Mouse (Mus musculus) cerebral cortex, adult 2 months (tissue): ENCODE measurements around the gene Ctdsp2.

Source experiments
- WGBS: fragments of 180-500 bp; shearing (Covaris S2); methylation state at CpG from one replicate; pipeline ENCODE4 v1.1.7; 2018; 5-methylcytosine and 5-hydroxymethylcytosine counted together

Gene Ctdsp2

GRCm38 (mm10) chr10:126978277-126978994 lies at the start of gene Ctdsp2:
Ctdsp2 (plus strand) TSS chr10:126978717.
- WGBS = under 1% methylated on average over 55 of the region's 56 CpGs

DNA sequence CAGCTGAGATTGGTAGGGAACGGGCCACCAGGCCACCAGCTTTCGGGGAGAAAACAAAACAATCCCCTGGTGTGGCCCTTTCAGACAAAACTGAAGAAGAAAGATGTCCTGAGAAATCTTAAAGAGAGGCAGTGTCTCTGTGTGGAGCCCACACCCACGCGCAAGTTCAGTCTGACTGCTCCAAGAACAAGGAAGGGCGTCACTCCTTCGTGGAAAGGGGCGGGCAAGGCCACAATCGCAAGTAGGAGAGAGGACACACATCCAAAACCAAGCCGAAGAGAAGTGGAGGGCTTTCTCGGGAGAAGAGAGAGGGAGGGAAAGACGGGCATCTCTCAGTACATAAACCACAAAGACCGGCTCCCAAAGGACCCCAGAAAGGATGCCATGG lies 49.7 kb upstream of the Ctdsp2 start:
- WGBS = 6% methylated on average over 12 of the region's 12 CpGs

DNA sequence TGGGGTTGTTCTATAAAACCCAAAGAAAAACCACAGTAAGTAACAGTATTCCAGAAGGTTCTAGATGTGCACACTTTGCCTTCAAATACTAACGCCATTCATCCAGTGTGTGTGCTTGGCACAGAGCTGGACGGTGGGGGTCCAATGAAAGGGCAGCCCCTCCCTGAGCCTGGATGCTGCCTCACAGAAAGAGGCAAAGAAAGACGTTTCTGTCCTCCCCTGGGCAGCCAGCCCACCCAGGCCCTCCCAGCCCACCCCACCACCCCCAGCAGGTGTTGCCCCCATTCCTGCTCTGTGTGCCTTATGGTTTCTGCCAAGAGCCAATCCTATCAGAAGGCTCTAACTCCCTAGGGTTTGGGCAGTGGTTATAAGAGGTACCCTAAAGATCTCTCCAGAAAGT lies 49.0 kb upstream of the Ctdsp2 start:
- WGBS = 34% methylated on average over 3 of the region's 3 CpGs

GRCm38 (mm10) chr10:126930270-126931121 lies 48.0 kb upstream of the Ctdsp2 start:
- WGBS = 33% methylated on average over 15 of the region's 15 CpGs

DNA sequence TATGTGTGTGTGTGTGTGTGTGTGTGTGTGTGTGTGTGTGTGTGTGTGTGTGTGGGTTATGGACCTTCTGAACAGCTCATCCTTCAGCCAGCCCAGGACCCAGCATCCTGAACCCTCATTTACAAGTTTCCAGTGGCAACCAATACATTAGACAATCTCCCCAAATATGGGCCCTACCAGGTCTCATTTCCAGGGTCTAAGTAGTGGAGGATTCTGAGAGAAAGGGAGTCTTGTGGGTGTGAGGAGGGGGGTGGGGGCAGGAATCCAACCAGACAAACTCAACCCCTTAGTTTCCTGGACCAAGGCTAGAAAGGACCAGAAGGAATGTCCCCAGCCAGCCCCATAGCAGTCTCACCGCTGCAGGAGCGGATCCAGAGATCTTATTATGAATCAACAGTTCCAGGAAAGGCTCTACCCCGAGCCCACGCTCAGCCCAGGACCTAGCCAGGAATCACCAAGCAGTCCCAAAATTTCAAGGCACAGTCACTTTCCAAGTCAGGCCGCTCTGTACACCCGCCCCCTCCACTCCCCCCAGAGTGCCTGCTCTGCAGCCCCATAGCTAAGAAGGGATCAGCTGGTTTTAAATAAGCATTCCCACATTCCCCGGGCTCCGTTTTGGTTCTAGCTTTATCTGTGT lies 47.3 kb upstream of the Ctdsp2 start:
- 27% methylated on average over 8 of the region's 8 CpGs for WGBS

DNA sequence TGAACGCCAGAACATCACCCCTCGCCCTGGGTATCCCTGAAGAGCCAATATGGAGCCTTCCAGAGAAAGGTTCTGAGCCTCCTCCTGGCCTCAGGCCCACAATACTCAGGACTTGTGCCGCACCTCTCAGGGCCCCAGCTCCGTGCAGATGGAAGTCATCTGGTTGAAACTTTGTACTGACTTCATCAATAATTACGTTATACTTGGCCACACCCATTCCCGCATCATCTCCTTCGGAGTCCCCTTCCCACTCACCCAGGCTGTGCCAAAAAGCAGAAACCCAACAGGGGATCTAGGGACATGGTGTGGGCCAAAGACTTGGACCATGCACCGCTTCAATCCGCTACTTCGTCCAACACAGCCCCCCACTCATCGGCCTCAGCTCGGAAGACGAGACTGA lies 44.0 kb upstream of the Ctdsp2 start:
- WGBS = 72% methylated on average over 13 of the region's 13 CpGs

- WGBS = 77% methylated on average over 8 of the region's 8 CpGs
Measured at GRCm38 (mm10) chr10:126935121-126935520, 43.4 kb upstream of the Ctdsp2 start.

GRCm38 (mm10) chr10:126935556-126936381 lies 42.7 kb upstream of the Ctdsp2 start:
- 30% methylated on average over 18 of the region's 18 CpGs for WGBS

DNA sequence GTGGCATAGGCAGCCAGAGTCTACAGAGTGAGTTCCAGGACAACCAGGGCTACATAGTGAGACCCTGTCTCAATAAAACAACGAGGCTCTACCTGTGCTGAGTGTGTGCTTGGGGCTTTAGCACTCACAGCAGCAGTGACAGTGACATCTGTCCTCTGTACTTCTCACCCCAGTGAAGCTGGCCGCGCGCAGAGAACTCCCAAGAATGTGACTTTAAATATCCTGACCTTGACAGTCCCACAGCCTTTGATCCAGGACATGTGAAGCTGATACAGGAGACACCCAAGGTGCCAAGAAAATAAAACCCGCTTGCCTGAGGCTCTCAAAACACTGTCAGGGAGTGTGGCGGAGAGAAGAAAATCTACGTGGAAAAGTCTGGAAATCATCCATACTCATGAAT lies 37.6 kb upstream of the Ctdsp2 start:
- 69% methylated on average over 7 of the region's 7 CpGs for WGBS

DNA sequence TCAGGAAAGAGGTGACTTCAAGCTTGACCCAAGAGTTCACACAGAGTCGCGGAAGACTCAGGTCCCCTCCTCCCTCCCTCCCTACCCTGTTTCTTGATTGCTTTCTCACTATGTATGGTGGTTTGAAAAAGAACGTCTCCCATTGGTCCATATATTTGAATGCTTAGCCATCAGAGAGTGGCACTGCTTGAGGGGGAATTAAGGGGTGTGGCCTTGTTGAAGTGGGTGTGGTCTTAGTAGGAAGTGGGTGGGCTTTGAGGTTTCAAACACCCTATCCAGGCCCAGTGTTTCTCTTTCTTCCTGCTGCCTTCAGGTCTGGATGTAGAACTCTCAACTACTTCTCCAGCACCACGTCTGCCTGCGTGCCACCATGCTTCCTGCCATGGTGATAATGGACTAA lies 33.0 kb upstream of the Ctdsp2 start:
- WGBS = 93% methylated on average over 5 of the region's 5 CpGs

GRCm38 (mm10) chr10:126949824-126950223 lies 28.7 kb upstream of the Ctdsp2 start:
- WGBS = 35% methylated on average over 5 of the region's 5 CpGs

- WGBS = 89% methylated on average over 4 of the region's 4 CpGs
Measured at GRCm38 (mm10) chr10:126950572-126950971, 27.9 kb upstream of the Ctdsp2 start.

- WGBS = 85% methylated on average over 1 of the region's 1 CpGs
Measured at GRCm38 (mm10) chr10:126952375-126952774, 26.1 kb upstream of the Ctdsp2 start.

DNA sequence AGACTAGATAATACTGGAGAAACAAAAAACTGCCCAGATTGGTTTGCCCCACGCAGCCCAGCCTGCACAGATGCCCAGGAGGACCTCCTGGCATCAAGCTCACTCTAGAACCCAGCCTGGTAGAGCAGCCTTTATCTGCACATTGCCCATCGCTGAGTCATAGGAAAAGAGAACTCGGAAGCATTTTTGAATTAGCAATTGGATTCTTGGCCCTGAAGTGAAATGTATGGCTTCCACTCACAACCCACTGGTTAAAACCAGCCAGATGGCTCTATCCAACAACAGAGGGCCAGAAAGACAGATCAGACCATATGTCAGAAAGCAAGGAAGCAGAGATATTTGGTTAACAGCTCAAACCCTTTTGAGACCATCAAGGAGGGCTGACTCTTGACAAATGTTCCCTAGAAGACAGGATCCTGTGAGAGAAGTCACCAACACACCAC lies 25.5 kb upstream of the Ctdsp2 start:
- WGBS = 46% methylated on average over 3 of the region's 3 CpGs

DNA sequence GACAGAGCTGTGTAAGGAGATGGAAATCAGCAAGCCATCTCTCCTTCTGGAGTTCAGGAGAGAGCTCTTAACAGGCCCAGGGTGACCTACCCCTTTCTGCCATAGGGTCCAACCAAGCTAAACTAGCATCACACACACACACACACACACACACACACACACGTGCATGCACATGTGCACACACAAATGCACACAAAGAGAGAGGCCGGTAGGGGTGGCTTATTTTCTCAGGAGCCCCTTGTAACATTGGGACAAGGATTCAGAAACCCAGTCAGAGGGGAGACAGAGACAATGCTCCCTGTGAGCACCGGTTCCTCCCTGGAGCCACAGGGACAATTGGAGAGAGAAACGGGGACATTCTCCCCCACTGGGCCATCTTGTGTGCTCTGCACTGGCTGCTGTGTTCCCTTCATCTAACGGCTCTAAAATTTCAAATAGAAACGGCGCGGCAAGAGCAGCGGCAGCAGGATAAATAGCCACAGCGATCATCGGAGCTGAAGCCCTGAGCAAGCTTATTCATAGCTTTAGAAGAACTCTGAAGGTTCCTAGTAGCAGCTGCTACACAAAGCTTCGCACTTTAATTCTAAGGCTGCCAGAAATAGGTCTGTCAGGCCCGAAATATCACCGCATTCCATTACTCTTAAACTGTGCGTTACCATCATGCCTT lies 21.7 kb upstream of the Ctdsp2 start:
- 16% methylated on average over 15 of the region's 15 CpGs for WGBS

- 3% methylated on average over 25 of the region's 25 CpGs for WGBS
Measured at GRCm38 (mm10) chr10:126957359-126958107, 21.0 kb upstream of the Ctdsp2 start.

- 72% methylated on average over 8 of the region's 8 CpGs for WGBS
Measured at GRCm38 (mm10) chr10:126960496-126960895, 18.0 kb upstream of the Ctdsp2 start.

DNA sequence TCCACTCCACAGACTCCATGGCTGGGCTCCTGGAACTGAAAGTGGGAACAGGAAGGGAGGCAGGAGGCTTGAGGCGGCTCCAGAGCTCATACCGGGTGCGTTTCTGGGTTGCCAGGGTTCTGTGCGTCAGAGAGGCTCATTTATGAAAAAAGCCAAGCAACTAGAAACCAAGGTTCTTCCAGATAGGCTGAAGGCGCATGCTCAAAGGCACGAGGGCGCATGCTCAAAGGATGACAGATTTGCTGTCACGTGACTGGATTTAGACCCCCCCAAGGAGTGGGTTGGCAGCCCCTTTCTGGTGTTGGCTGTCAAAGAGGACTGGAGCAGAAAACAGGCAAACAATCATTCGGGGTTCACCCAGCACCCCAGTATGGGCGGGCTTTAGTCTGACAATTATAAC lies 16.8 kb upstream of the Ctdsp2 start:
- 30% methylated on average over 10 of the region's 10 CpGs for WGBS

DNA sequence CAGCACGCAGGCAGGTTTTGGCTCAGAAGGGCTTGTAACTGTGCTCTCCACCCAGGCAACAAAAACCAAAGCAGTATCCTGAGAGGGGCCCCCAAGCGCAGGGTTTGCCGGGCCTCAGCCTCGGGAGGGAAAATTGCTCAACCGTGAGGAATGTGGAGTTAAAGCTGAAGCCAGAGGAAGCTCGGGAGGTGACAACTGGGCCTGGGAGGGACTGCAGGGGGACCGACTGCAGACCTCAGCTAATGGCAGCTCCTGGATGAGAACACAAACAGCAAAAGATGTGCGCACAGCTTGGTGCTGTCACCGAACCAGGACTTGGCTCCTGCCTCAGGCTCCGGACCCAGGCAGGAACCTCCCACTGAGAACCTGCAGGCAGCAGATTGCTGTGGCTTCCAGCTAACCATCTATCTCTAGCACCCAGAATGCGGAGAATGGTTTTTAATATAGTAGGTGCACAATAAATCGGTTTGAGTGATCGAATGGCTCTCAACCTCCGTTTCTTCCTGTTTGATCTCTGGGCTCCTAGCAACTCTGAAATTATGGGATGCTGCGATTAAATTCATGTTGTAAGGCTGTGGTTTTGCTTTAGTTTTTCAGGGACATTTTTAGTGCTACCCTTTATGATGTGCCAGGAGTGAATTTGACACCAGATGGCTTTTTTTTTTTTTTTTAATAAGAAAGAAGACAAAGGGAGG lies 16.1 kb upstream of the Ctdsp2 start:
- 18% methylated on average over 15 of the region's 15 CpGs for WGBS

DNA sequence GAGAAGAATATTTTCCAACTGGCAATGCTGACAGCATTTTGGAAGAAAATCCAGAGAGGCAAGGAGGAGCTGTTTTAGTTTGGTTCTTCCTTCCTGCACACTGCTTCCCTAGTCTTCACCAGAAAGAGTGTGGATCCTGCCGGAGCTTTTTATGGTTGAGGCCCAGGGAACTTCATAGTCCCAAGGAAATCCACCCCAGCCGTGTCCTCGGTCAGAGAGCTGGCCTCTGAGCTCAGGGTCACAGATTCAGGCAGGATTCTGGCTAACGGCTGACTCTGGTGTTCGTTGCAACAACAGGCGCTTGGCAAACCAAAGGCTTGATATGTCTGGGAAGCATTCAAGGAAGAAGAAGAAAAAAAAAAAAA lies 15.6 kb upstream of the Ctdsp2 start:
- 27% methylated on average over 6 of the region's 6 CpGs for WGBS
